Mouse (Mus musculus) G1E-ER4 (cell line): ENCODE measurements around the gene Kansl3. TPM values are rescaled to one million over a fixed set of nuclear protein-coding genes. Genes with fewer than 3 reads are reported as not detected.

Source experiments
- GATA1 ChIP-seq: IDR thresholded peaks from one replicate; pipeline ENCODE4 v1.8.0; 2012; ENCODE audit warnings: low read length, inconsistent platforms
- polyA plus RNA-seq: library from polyadenylated mRNA; stranded (reverse); fragments of >175 nt; gene quantifications from 2 replicates; pipeline ENCODE4 v1.2.3, GENCODE M21; 2012

Kansl3 gene
- polyA plus RNA-seq = 25.8 and 45.6 TPM in 2 replicates

- no peak for TF ChIP-seq GATA1
Observed at GRCm38 (mm10) chr1:36368969-36369645, at the start of gene Kansl3. Kansl3 (minus strand) TSS chr1:36369181.

DNA sequence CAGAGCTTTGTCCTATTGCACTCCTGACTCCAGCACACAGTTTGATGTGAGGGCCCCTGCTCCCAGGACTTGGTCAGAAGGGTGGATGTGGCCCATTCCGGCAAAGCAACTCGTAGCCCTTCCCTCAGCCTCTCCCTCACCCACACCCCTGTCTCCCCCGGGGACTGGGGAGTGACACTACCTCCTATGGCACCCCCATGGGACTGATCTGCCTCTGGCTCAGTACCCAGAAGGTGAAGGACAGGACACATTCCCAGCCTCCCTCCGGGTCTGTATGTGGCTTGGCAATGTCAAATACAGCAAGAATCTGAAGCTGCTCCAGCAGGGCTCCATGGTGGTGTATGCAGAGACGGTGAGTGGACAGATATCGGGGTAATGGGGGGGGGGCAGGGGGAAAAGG, 35.5 kb upstream of the Kansl3 start:
- no peak for TF ChIP-seq GATA1

DNA sequence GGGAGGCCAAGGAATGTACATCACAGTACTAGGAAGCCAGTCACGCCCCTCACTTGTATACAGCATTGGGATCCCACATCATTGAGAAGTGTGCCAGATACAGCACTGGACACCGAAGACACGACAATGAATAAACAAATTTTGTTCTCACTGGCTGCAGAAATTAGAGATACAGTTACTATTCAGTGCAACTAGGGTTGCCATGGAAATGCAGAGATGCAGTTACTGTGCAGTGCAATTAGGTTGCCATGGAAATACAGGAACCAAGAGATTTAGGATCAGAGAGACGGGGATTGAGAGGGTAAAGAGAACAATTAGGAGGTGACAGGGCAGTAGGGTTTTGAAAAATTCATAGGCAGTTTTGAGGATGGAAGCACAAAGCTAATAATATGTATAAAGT, 32.5 kb upstream of the Kansl3 start:
- no peak for TF ChIP-seq GATA1

GRCm38 (mm10) chr1:36397041-36397440, 28.1 kb upstream of the Kansl3 start:
- no peak for TF ChIP-seq GATA1

- TF ChIP-seq GATA1 = no peak
Observed at GRCm38 (mm10) chr1:36379582-36379981, 10.6 kb upstream of the Kansl3 start.

GRCm38 (mm10) chr1:36378880-36379279, 9.9 kb upstream of the Kansl3 start:
- TF ChIP-seq GATA1 = no peak

DNA sequence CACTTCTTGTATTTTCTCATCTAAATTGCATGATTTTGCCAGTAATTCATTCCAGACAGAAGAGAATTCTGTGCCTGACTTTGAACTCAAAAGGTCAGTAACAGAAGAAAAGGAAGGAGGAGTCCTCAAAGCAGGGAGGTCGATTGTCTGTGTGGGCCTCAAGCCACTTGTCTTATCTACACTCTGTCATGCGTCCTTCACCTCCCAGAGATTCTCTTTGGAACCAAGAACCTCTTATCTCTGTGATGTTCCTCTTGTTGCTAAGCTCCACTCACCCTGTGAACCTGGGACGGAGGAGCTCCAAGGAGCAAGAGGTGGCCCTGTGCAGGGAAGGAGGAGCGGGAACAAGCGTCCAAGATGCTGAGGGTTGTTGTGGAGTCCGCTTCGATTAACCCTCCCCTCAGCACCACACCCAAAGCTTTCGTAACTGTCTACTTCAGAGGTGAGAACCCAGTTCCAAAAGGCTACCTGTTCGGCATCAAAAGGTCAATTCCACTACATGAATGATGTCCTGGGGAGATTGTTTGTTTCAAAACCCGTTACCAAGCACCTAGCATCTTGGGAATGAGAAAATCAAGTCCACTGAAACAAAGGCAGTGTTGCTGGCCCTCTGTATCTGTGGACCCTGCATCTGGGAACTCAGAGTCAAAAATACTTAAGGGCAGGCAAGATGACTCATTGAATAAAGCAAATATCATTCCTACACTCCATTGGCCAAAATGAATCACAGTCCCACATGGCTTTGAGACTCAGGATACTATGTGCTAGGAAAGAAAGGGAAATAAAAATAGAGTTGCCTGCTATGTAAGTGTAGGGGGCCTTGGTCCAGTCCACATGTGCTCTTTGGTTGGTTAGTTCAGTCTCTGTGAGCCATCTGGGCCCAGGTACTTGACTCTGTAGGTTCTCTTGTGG, 3.2 kb upstream of the Kansl3 start, which contains the start of gene Fer1l5:
TSS of gene Fer1l5 (plus strand) at position 358 of the 912 bp plus-strand sequence.
- TF ChIP-seq GATA1 = peak; percentile 63

GRCm38 (mm10) chr1:36370918-36371317, 1.9 kb upstream of the Kansl3 start:
- TF ChIP-seq GATA1 = no peak

DNA sequence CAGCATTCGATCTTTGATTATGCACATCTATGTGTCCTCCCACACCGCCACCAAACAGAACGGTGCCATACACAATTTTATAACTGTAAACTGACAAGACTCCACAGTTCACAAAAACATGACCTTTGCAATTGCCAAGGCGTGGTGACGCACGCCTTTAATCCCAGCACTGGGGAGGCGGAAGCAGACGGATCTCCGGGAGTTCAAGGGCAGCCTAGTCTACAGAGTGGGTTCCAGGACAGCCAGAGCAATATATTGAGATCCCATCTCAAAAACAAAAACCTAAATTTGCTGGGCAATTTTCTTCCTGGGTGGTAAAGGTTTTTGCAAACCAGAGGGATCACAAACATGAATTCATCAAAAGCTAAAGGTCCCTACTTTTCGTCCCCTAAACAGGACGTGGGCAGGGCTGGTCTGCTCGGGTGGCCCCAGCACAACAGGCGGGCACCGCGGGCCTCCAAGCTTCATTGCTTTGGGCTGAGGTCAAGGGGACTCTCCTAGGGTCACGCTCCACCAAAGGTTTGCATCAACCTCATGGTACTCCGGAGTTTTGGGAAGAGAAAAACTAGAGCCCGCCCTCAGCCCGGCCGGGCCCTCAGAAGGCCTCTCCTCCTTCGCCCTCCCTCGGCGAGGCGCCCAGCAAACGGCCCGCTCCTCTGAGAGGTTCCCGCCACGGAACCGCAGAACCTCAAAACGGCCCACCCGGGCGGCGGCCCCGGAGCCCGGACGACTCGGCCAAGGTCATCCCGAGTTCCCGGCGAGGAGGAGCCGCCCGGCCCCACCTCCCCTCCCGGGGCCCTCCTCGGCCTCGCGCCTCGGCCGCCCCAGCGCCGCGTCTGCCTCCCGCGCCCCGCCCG, 641 bp downstream of the Kansl3 start:
- no peak for TF ChIP-seq GATA1

- TF ChIP-seq GATA1 = no peak
Observed at GRCm38 (mm10) chr1:36367698-36368097, 1.3 kb downstream of the Kansl3 start.

DNA sequence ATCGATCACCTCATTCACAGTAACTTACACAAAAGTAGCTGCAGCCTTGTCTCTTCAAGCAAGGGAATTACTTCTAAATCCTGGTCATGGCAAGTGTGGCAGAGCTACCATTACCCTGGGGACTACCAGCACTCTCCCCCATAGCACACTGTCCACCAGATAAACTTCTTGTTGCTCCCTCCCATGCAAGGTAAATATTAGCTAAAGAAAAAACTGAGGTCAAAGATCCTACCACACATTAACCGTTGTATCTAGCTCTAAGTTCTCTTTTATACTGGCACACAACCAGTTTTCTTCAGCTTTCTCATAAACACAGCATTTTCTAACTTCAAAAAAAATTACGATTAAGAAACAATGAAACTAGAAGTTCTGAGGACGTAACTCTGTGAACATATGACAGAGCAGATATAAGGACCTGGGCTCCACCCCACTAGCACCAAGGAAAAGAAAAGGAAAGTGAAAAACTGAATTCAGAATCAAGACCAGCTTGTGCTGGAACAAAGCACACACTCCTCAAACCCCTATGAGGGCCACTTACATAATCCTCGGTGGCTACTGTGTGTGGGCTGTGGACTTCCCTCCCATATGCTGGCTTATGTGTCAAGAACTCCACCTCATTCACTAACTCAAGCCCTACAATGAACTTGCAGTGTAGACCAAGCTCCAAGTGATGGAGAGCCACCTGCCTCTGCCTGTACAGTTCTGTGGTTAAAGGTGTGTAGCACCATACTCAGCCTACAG, 11.9 kb downstream of the Kansl3 start:
- TF ChIP-seq GATA1 = no peak

- TF ChIP-seq GATA1 = no peak
Observed at GRCm38 (mm10) chr1:36352351-36352750, 16.6 kb downstream of the Kansl3 start.

- TF ChIP-seq GATA1 = no peak
Observed at GRCm38 (mm10) chr1:36342547-36342946, 26.4 kb downstream of the Kansl3 start.

DNA sequence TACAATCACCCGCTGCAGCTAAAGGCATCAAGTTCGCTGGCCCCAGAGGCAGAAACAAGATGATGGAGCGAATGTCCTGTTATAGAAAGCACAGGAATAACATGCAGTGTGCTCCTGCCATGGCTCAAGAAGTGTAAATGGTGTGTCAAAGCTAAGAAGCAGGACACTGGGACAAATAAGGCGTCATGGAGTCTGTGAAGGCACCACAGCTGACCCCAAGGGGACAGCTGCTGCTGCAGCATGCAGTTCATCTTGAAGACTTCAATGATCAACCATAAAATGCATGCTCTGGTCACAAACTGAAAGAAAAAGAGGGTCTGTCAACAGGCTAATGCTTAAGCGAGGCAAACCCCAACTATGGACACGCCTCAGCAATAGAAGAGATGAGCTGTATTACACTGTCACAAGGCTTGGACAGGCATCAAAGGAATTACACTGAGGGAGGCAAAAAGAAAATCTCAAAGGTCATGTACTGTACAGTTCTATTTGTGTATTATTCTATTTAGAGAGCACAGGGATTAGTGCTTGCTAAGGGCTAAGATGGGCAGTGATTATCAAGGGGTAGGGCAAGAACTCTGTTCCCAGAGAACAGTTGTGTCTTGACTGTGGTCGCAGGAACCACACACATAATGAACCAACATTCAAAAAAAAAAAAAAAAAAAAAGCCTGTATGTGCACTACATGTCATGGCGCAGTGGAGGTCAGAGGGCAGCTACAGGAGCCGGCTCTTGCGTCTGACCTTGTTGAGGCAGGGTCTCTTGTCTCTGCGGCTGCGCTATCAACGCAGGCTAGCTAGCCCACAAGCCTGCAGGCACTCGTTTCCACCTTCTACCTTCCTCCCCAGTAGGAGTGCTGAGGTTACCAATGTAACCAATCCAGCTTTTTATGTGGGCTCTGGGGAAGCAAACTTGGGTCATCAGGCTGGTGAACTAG, 35.8 kb downstream of the Kansl3 start:
- no peak for TF ChIP-seq GATA1
